Mouse (Mus musculus) spleen, adult 2 months (tissue): ENCODE data around the gene Crtc3. TPM values are rescaled to one million over a fixed set of nuclear protein-coding genes. Genes with fewer than 3 reads are reported as not detected.

Source experiments
- DNase-seq, 2 experiments: peaks; one replicate each; pipeline versions ENCODE4 v3.0.0 to v3.0.0-alpha.2; 2012 to 2021; ENCODE audit warnings: low spot score in 2 of 2, low read depth in 1 of 2
- H3K27ac ChIP-seq: fragments of 200-500 bp; 2 replicates; pipeline ENCODE4 v1.5.1; 2012; ENCODE audit warnings: low read length, inconsistent platforms; ENCODE audit not compliant: insufficient read depth
- H3K27me3 ChIP-seq: fragments of 200-500 bp; 2 replicates; pipeline ENCODE4 v1.6.1; 2012; ENCODE audit warnings: mild to moderate bottlenecking, moderate library complexity, low read length, inconsistent platforms; ENCODE audit not compliant: control insufficient read depth, insufficient read depth
- H3K36me3 ChIP-seq: fragments of 200-500 bp; 2 replicates; pipeline ENCODE4 v1.6.1; 2012; ENCODE audit warnings: mild to moderate bottlenecking, low read length, inconsistent platforms; ENCODE audit not compliant: control insufficient read depth, insufficient read depth
- H3K4me1 ChIP-seq: fragments of 200-500 bp; 2 replicates; pipeline ENCODE4 v1.6.1; 2011; ENCODE audit warnings: inconsistent platforms; ENCODE audit not compliant: control insufficient read depth, insufficient read depth, insufficient read length
- H3K4me3 ChIP-seq: fragments of 200-500 bp; 2 replicates; pipeline ENCODE4 v1.5.1; 2011; ENCODE audit warnings: mild to moderate bottlenecking, inconsistent platforms; ENCODE audit not compliant: insufficient read depth, insufficient read length; ENCODE audit errors: extremely low read depth
- CTCF ChIP-seq: fragments of 200-500 bp; IDR thresholded peaks from 2 replicates; pipeline ENCODE4 v1.5.1; 2011; ENCODE audit warnings: mild to moderate bottlenecking, inconsistent platforms; ENCODE audit not compliant: insufficient read depth, insufficient read length, insufficient replicate concordance; ENCODE audit errors: extremely low read depth
- POLR2A ChIP-seq: fragments of 200-500 bp; IDR thresholded peaks from 2 replicates; pipeline ENCODE4 v1.6.1; 2011; ENCODE audit warnings: low read depth, low read length, inconsistent platforms
- WGBS: fragments of 180-500 bp; shearing (Covaris S2); methylation state at CpG from one replicate; pipeline ENCODE4 v1.1.7; 2018; 5-methylcytosine and 5-hydroxymethylcytosine counted together
- polyA plus RNA-seq: library from polyadenylated mRNA; depleted of rRNA; stranded (reverse); fragments of >200 nt; gene quantifications from 2 replicates; pipeline ENCODE4 v1.2.3, GENCODE M21; 2012

Gene Crtc3
- polyA plus RNA-seq, 1 experiment = 19.1 TPM

- TF ChIP-seq CTCF = no peak
- no peak for TF ChIP-seq POLR2A
- WGBS = 27% methylated on average over 8 of the region's 8 CpGs
- Histone ChIP-seq H3K27me3 (no peaks in the 10 kb centered on the region), H3K27ac (0 out of 2 replicates have a peak overlapping the region, but pooled peaks have one; percentile 41), H3K36me3 (peaks cover 56% of the 10 kb centered on the region), H3K4me1 (no peaks in the 10 kb centered on the region), H3K4me3 (no peak overlapping the region)
- DNase-seq = peak in 1 of 2 experiments; percentile 25
These were observed 29.8 kb upstream of the Crtc3 start for GRCm38 (mm10) chr7:80718471-80718870.

DNA sequence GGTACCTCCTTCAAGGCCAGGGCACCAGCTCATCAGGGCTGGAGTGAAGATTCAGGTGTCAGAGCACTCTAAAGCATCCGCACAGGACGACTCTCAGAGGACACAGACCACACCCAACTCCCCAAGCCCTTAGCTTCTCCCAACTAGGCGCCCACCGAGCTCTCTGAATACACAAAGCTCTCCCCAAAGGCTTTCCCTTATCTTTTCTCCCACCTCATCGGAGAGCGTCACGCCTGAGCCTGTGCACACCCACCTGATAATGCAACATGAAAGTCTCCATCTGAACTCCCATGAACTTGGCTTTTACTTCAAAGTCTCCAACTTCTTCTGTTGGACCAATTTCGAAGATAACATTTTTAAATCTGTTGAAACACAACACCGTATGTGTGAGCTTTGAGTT is 28.1 kb upstream of the Crtc3 start:
- H3K4me1 ChIP-seq = no peaks in the 10 kb centered on the region
- no peak overlapping the region for H3K27ac ChIP-seq
- no peak for DNase-seq
- TF ChIP-seq POLR2A = no peak
- no peak for TF ChIP-seq CTCF
- no peaks in the 10 kb centered on the region for H3K27me3 ChIP-seq
- peaks cover 53% of the 10 kb centered on the region for H3K36me3 ChIP-seq
- WGBS = 81% methylated on average over 9 of the region's 9 CpGs
- H3K4me3 ChIP-seq = no peak overlapping the region

GRCm38 (mm10) chr7:80715306-80715705 is 26.6 kb upstream of the Crtc3 start:
- H3K4me3 ChIP-seq = no peak overlapping the region
- TF ChIP-seq POLR2A (no peak), CTCF (no peak)
- no peak for DNase-seq
- 80% methylated on average over 7 of the region's 7 CpGs for WGBS
- no peaks in the 10 kb centered on the region for H3K27me3 ChIP-seq
- H3K4me1 ChIP-seq = no peaks in the 10 kb centered on the region
- peaks cover 46% of the 10 kb centered on the region for H3K36me3 ChIP-seq
- no peak overlapping the region for H3K27ac ChIP-seq

- DNase-seq = no peak
- Histone ChIP-seq H3K36me3 (peaks cover 30% of the 10 kb centered on the region), H3K4me1 (no peaks in the 10 kb centered on the region), H3K27me3 (no peaks in the 10 kb centered on the region), H3K4me3 (no peak overlapping the region), H3K27ac (no peak overlapping the region; the same call in 1 of the 2 replicates)
- no peak for TF ChIP-seq CTCF
- TF ChIP-seq POLR2A = no peak
- WGBS = 67% methylated on average over 8 of the region's 8 CpGs
These were observed 22.8 kb upstream of the Crtc3 start for GRCm38 (mm10) chr7:80711496-80711895.

GRCm38 (mm10) chr7:80710333-80710732 is 21.7 kb upstream of the Crtc3 start:
- Histone ChIP-seq H3K4me1 (no peaks in the 10 kb centered on the region), H3K36me3 (peaks cover 23% of the 10 kb centered on the region), H3K4me3 (no peak overlapping the region), H3K27me3 (no peaks in the 10 kb centered on the region), H3K27ac (no peak overlapping the region)
- WGBS = 92% methylated on average over 7 of the region's 7 CpGs
- no peak for TF ChIP-seq POLR2A
- TF ChIP-seq CTCF = no peak
- DNase-seq = no peak

DNA sequence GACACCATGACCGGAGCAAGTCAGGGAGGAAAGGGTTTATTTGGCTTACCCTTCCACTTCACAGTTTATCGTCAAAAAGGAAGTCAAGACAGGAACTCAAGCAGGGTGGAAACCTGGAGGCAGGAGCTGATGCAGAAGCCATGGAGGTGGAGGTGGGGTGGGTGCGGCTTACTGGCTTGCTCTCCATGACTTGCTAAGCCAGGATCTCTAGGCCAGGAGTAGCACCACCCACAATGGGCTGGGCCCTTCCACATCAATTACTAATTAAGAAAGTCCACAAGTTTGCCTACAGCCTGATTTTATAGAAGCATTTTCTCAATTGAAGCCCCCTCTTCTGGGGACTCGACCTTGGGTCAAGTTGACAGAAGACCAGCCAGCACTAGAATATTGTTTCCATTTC is 15.4 kb upstream of the Crtc3 start:
- TF ChIP-seq CTCF (no peak), POLR2A (no peak)
- no peaks in the 10 kb centered on the region for H3K27me3 ChIP-seq
- H3K27ac ChIP-seq = no peak overlapping the region
- 73% methylated on average over 4 of the region's 4 CpGs for WGBS
- H3K4me1 ChIP-seq = no peaks in the 10 kb centered on the region; the same call in 1 of the 2 replicates
- no peak for DNase-seq
- H3K36me3 ChIP-seq = no peaks in the 10 kb centered on the region
- no peak overlapping the region for H3K4me3 ChIP-seq

DNA sequence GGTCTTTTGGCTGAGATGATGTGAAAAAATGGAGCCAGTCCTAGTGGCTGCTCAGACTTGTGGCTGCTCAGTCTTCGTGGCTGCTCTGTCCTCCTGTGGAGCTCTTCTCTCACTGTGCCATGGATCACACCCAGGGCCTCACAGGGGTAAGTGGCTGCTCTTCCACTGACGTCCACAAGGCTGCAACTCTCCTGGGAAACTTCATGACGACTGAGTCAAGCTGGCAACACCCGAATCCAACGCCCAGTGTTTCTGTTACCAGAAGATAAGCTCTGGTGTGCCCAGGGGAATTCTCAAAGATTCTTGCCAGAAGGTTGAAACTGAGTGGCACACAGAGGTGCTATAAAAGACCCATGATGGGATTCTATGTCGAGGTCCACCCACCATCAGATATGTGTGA is 13.8 kb upstream of the Crtc3 start:
- H3K36me3 ChIP-seq = no peaks in the 10 kb centered on the region
- TF ChIP-seq CTCF (no peak), POLR2A (no peak)
- no peaks in the 10 kb centered on the region for H3K27me3 ChIP-seq
- H3K27ac ChIP-seq = no peak overlapping the region
- no peaks in the 10 kb centered on the region; the same call in 1 of the 2 replicates for H3K4me1 ChIP-seq
- 81% methylated on average over 6 of the region's 6 CpGs for WGBS
- DNase-seq = no peak
- no peak overlapping the region for H3K4me3 ChIP-seq
